Mouse (Mus musculus): ENCODE measurements around the gene Clcf1. TPM values are rescaled to one million over a fixed set of nuclear protein-coding genes. Genes with fewer than 3 reads are reported as not detected.
A peak's percentile ranks its signal among the peaks of the same experiment; 100 is the strongest.

The Clcf1 gene
- polyA plus RNA-seq, 1 experiment: 0.09 TPM

DNA sequence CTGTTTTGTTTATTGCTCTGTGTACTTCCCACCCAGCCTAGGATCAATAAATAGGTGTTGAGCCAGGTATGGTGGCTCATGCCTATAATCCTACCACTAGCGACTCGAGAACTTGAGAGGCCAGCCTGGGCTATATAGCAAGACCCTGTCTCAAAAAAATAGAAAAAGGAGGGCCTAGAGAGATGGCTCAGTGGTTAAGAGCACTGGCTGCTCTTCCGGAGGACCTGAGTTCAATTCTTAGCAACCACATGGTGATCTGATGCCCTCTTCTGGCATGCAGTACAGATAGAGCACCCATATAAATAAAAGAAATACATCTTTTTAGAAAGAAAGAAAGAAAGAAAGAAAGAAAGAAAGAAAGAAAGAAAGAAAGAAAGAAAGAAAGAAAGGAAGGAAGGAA, 10.9 kb upstream of the Clcf1 start:
- peak overlapping the region; percentile 80 for H3K4me3 ChIP-seq (replicated peaks)
- peaks cover 69% of the 10 kb centered on the region for H3K4me1 ChIP-seq
- no peaks in the 10 kb centered on the region for H3K9me3 ChIP-seq
- H3K27me3 ChIP-seq (replicated peaks): peaks cover 27% of the 10 kb centered on the region
- peaks cover 26% of the 10 kb centered on the region for H3K36me3 ChIP-seq (replicated peaks; ENCODE audit: low read length)
- TF ChIP-seq GATA1 (IDR thresholded peaks at IDR 0.05; ENCODE audit: borderline replicate concordance, low read length): no peak
- no peak for TF ChIP-seq FLI1 (IDR thresholded peaks at IDR 0.05; ENCODE audit: low read length)

DNA sequence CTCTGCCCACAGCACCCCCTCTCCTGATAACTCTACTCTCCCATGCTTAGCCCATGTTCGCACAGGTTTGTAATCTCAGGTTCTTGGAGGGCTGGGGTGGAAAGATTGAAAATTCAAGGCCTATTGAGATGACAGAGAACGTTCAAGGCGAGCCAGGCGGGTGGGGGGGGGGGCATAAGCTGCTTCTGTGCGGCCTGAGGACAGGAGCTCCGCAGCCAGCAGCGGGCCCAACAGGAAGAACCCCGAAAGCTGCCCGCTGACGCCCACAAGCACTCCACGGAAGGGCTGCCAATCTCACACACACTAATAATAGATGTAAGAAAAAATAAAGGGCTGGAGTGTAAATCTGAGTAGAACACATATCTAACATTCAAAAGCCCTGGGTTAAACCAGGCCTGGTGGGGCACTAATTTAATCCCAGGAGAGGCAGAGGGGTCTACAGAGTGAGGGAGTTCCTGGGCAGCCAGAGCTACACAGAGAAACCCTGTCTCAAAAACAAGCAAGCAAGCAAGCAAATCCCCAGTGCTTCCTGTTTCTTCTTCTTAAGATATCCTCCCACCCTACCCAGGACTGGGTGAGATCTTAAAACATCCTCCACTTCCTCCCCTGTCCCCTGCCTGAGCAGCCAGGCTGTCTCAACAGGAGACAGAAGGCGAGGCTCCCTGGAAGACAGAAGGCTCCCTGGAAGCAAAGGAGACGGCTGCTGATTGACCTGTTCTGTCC, 10.3 kb upstream of the Clcf1 start:
- Histone ChIP-seq H3K9me3 (no peaks in the 10 kb centered on the region), H3K27me3 (replicated peaks) (peaks cover 32% of the 10 kb centered on the region), H3K4me1 (peaks cover 73% of the 10 kb centered on the region), H3K36me3 (replicated peaks; ENCODE audit: low read length) (peaks cover 20% of the 10 kb centered on the region), H3K4me3 (replicated peaks) (peak overlapping the region; percentile 80)
- no peak for TF ChIP-seq FLI1 (IDR thresholded peaks at IDR 0.05; ENCODE audit: low read length)
- TF ChIP-seq GATA1 (IDR thresholded peaks at IDR 0.05; ENCODE audit: borderline replicate concordance, low read length): no peak

DNA sequence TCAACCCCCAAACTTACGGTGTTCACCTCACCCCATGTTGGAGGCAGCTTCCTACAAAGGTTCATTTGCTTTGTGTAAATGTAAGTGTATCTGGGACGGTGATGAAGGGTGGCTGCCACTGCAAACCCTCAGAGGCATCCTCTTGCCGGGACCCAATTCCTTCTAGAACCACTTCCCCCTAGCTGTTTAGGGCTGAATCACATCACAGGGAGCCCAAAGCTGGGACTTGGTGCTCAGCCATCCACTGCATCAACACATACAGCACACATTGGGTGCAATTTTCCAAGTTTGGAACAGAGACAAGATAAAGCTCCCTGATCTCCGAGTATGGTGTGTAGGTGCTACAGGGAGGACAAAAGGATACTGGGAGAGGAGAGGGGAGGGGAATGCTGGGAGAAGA, 9.1 kb upstream of the Clcf1 start:
- Histone ChIP-seq H3K9me3 (no peaks in the 10 kb centered on the region), H3K36me3 (replicated peaks; ENCODE audit: low read length) (peaks cover 9% of the 10 kb centered on the region), H3K27me3 (replicated peaks) (peaks cover 40% of the 10 kb centered on the region), H3K4me3 (replicated peaks) (no peak overlapping the region), H3K4me1 (peaks cover 66% of the 10 kb centered on the region)
- no peak for TF ChIP-seq GATA1 (IDR thresholded peaks at IDR 0.05; ENCODE audit: borderline replicate concordance, low read length)
- TF ChIP-seq FLI1 (IDR thresholded peaks at IDR 0.05; ENCODE audit: low read length): no peak

DNA sequence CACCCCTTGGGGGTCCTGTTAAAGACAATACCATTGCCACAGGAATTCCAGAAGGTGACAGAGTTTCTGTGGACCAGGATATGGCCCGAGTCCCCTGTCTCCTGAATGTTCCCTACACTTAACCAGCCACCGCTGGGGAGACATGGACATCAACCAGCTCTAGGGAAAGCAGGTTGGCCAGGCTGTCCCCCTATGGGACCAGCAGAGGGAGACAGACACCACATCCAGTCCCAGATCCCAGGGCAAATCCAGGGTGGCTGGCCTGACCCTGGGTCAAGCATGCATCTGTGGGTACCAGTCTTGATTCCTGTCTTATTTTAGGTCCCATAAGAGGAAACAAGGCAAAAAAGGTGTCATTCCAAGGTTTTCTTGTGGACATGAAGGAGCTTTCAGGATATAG, 7.1 kb upstream of the Clcf1 start:
- no peak for TF ChIP-seq FLI1 (IDR thresholded peaks at IDR 0.05; ENCODE audit: low read length)
- no peak for TF ChIP-seq GATA1 (IDR thresholded peaks at IDR 0.05; ENCODE audit: borderline replicate concordance, low read length)
- peaks cover 48% of the 10 kb centered on the region for H3K4me1 ChIP-seq
- H3K27me3 ChIP-seq (replicated peaks): peaks cover 60% of the 10 kb centered on the region
- no peaks in the 10 kb centered on the region for H3K9me3 ChIP-seq
- H3K36me3 ChIP-seq (replicated peaks; ENCODE audit: low read length): no peaks in the 10 kb centered on the region
- H3K4me3 ChIP-seq (replicated peaks): no peak overlapping the region

DNA sequence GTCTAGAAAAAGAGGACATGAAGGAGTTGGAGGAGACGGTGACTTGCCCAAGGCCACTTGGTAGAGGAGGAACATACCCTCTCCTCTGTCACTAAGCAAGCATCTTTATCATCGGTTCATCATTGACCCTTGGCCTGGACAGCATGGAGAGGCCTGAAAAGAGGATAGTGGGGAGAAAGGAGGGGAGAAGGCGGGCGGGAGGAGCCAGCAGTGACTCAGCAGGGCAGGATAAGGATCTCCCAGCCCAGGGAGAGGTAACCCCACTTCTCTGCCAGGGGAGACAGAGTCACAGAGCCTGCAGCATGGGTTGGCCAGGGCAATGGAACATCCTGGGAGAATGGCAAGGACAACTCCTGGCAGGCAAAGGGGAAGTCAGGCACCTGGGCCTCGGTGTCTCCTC, 5.5 kb upstream of the Clcf1 start:
- peaks cover 75% of the 10 kb centered on the region for H3K27me3 ChIP-seq (replicated peaks)
- H3K9me3 ChIP-seq: no peaks in the 10 kb centered on the region
- H3K4me3 ChIP-seq (replicated peaks): peak overlapping the region; percentile 8
- no peak for TF ChIP-seq GATA1 (IDR thresholded peaks at IDR 0.05; ENCODE audit: borderline replicate concordance, low read length)
- no peak for TF ChIP-seq FLI1 (IDR thresholded peaks at IDR 0.05; ENCODE audit: low read length)
- H3K4me1 ChIP-seq: peaks cover 44% of the 10 kb centered on the region
- no peaks in the 10 kb centered on the region for H3K36me3 ChIP-seq (replicated peaks; ENCODE audit: low read length)

DNA sequence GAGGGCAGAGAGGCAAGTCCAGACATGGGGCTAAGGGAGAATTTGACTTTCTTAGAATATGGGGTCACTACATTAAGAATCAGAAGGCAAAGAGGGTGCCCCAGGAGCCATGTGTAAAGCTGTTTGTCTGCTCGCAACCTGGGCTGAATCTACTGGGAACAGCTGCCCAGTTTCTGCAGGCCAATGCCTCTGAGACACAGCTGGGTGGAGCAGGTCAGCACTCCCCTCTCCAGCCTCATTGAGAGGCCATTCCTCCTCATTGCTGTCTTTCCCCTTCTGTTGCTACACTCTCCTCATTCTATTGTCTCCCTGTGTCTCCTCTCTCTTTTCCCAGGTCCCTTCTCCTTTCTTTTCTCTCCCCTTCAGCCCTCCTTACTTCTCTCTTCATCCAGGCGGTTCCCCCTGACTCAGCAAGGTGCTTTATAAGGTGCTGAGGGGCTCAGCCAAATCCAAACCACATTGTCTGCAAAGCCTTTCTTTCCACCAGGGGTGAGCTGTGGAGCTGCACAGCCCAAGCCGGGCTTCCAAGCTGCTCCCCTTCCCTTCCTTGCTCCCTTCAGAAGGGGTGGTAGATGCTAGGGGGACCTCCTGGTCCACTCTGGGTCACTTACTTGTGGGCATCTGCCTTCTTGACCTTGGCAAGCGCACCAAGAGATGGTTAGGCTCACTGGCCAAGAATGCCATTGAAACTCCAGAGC, 2.0 kb upstream of the Clcf1 start:
- TF ChIP-seq GATA1 (IDR thresholded peaks at IDR 0.05; ENCODE audit: borderline replicate concordance, low read length) (no peak), FLI1 (IDR thresholded peaks at IDR 0.05; ENCODE audit: low read length) (no peak)
- peaks cover 61% of the 10 kb centered on the region for H3K4me1 ChIP-seq
- H3K4me3 ChIP-seq (replicated peaks): no peak overlapping the region
- H3K36me3 ChIP-seq (replicated peaks; ENCODE audit: low read length): no peaks in the 10 kb centered on the region
- H3K9me3 ChIP-seq: no peaks in the 10 kb centered on the region
- H3K27me3 ChIP-seq (replicated peaks): peaks cover 87% of the 10 kb centered on the region

DNA sequence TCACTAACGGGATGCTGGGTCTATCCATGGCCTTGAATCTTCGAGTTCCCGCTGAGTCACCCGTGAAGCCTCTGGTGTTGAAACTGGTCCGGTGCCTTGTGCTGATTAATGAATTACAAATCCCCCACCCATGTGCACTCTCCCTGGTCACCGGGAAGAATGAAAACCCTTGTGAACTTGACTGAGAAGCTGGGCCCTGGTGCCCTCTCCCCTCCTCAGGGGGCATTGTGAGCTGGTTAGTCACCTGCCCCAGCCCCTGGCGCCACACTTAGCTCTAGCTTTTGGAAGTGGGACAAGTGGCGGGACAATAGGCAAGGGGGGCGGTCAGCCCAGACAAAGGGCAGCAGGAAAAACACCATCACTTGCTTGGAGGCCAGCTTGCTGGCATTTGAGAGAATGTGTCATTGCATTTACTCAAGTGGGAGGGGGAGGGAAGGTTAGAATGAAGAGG, 489 bp upstream of the Clcf1 start:
- H3K27me3 ChIP-seq (replicated peaks): peaks cover 94% of the 10 kb centered on the region
- no peaks in the 10 kb centered on the region for H3K36me3 ChIP-seq (replicated peaks; ENCODE audit: low read length)
- no peaks in the 10 kb centered on the region for H3K9me3 ChIP-seq
- TF ChIP-seq FLI1 (IDR thresholded peaks at IDR 0.05; ENCODE audit: low read length) (no peak), GATA1 (IDR thresholded peaks at IDR 0.05; ENCODE audit: borderline replicate concordance, low read length) (no peak)
- H3K4me3 ChIP-seq (replicated peaks): peak overlapping the region; percentile 81
- peaks cover 56% of the 10 kb centered on the region for H3K4me1 ChIP-seq

DNA sequence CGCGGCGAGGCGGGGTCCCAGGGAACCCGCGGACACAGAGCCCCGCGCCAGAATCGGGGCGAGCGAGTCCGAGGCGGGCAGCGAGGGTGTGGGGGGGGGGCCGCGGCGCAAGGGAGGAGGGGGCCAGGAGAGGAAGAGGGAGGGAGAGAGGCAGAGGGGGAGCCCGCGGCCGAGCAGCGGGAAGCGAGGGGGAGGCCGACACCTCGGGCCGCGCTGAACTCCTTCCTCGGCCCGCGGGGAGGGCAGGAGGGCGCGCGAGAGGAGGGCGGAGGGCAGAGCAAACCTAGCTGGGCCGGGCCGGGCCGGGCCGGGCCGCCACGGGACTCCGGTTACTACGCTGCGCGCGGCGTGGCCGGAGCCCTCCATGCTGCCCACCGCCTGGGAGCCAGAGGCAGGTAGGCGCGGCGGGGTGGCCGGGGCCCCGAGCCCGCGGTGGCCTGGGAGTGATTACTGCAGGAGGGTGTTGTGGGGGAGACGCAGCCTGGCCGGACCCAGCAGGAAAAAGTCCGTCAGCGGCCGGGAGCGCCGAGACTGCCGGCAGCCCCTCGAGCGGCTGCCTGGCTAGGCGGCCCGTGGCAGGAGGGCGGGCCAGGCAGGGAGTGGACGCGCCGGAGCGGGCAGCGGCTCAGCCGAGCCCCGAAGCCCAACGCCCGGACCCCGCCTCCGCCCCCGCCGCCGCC, 873 bp downstream of the Clcf1 start:
- peaks cover 60% of the 10 kb centered on the region for H3K4me1 ChIP-seq

DNA sequence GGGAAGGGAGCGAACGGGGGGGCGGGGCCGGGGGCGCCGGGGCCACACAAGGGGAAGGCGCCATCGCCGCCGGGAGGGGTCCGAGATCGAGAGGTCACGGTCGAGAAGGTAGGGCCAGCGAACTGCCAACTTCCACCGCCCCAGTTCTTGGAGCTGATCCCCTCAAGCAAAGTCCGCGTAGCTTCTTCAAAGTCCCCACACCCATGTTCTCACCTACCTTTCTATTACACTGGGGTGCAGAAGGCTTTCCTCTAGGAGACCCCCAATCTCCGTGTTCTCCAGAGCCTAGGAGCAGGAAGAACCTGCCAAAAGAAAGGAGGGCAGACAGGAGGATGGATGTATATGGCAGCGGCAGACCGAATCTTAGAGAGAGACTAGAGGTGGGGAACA, 1.4 kb downstream of the Clcf1 start:
- TF ChIP-seq GATA1 (IDR thresholded peaks at IDR 0.05; ENCODE audit: borderline replicate concordance, low read length): no peak
- no peak for TF ChIP-seq FLI1 (IDR thresholded peaks at IDR 0.05; ENCODE audit: low read length)
- Histone ChIP-seq H3K36me3 (replicated peaks; ENCODE audit: low read length) (no peaks in the 10 kb centered on the region), H3K27me3 (replicated peaks) (peaks cover 97% of the 10 kb centered on the region), H3K9me3 (no peaks in the 10 kb centered on the region), H3K4me3 (replicated peaks) (peak overlapping the region; percentile 80), H3K4me1 (peaks cover 66% of the 10 kb centered on the region)

More for the DNA sequence above, 873 bp downstream of the Clcf1 start:
- H3K27me3 ChIP-seq (replicated peaks): peaks cover 97% of the 10 kb centered on the region
- no peaks in the 10 kb centered on the region for H3K9me3 ChIP-seq
- TF ChIP-seq FLI1 (IDR thresholded peaks at IDR 0.05; ENCODE audit: low read length): no peak
- no peak for TF ChIP-seq GATA1 (IDR thresholded peaks at IDR 0.05; ENCODE audit: borderline replicate concordance, low read length)
- H3K36me3 ChIP-seq (replicated peaks; ENCODE audit: low read length): no peaks in the 10 kb centered on the region
- peak overlapping the region; percentile 89 for H3K4me3 ChIP-seq (replicated peaks)

Measured in megakaryocyte, embryonic 14.5 days (primary cell).